In genomic region chr5:36835933-36836332, GRCm38 (mm10) we compare ENCODE assay signal across 8 mouse cellular contexts. TPM values are rescaled to one million over a fixed set of nuclear protein-coding genes. Genes with fewer than 3 reads are reported as not detected.
DNase-seq lines count a peak whose midpoint lies in the region; ATAC-seq lines count a peak whose summit lies in the region.

No protein-coding gene starts in this region.

- H3K27ac ChIP-seq in heart, embryonic 12.5 days (ENCODE audit: poor library complexity, severe bottlenecking) = no peak overlapping the region
- no peak overlapping the region for H3K27ac ChIP-seq in midbrain, embryonic 15.5 days

- DNase-seq in heart, adult 18-20 months = peak; percentile 33 to 73
- peak; percentile 58 for DNase-seq in T-cell, adult 2 months (ENCODE audit: low spot score)
- peak; percentile 89 to 92 for DNase-seq in cerebellum, postnatal 36 days
- DNase-seq in gastrocnemius, postnatal 4 days (ENCODE audit: low spot score in 2 of 2) = peak; percentile 50 to 66
- DNase-seq in left cerebral cortex, adult 8-10 months (ENCODE audit: low spot score in 2 of 2) = peak; percentile 57 to 68
- peak; percentile 42 for DNase-seq in spleen, adult 12 weeks (ENCODE audit: low spot score)

- H3K9ac ChIP-seq in heart, embryonic 12.5 days = no peak overlapping the region
- no peak overlapping the region for H3K9ac ChIP-seq in midbrain, embryonic 15.5 days

- no peak overlapping the region for H3K4me3 ChIP-seq in heart, embryonic 12.5 days
- no peak overlapping the region for H3K4me3 ChIP-seq in midbrain, embryonic 15.5 days

- no peaks in the 10 kb centered on the region for H3K4me1 ChIP-seq in heart, embryonic 12.5 days (replicated peaks)
- peaks cover 2% of the 10 kb centered on the region for H3K4me1 ChIP-seq in midbrain, embryonic 15.5 days

- no peak overlapping the region for H3K4me2 ChIP-seq in heart, embryonic 12.5 days
- no peak overlapping the region for H3K4me2 ChIP-seq in midbrain, embryonic 15.5 days

- H3K27me3 ChIP-seq in heart, embryonic 12.5 days (replicated peaks) = peaks cover 14% of the 10 kb centered on the region
- no peaks in the 10 kb centered on the region; the same call in 1 of the 2 replicates for H3K27me3 ChIP-seq in midbrain, embryonic 15.5 days (replicated peaks)

- H3K9me3 ChIP-seq in heart, embryonic 12.5 days (replicated peaks) = no peaks in the 10 kb centered on the region
- H3K9me3 ChIP-seq in midbrain, embryonic 15.5 days = no peaks in the 10 kb centered on the region

- WGBS in heart, embryonic 12.5 days = under 1% methylated on average over 6 of the region's 6 CpGs
- 2% methylated on average over 6 of the region's 6 CpGs for WGBS in midbrain, embryonic 15.5 days

- no peak for ATAC-seq in heart, embryonic 12.5 days (ENCODE audit: insufficient number of reproducible peaks, low FRiP score)
- peak; percentile 67; the same call in 1 of the 2 replicates for ATAC-seq in midbrain, embryonic 15.5 days (replicated peaks)

- no peaks in the 10 kb centered on the region for H3K36me3 ChIP-seq in heart, embryonic 12.5 days
- H3K36me3 ChIP-seq in midbrain, embryonic 15.5 days (replicated peaks) = no peaks in the 10 kb centered on the region

RNA-seq across cellular contexts. Expression of gene Man2b2, which starts 5.5 kb away (rescaled TPM):
- 10 to 100 TPM; 24.6 to 27.4 TPM for total RNA-seq in heart, adult 18-20 months (2021)
- 18.4 and 19.7 TPM in 2 replicates for polyA plus RNA-seq in heart, embryonic 12.5 days (2016; fragmentation: Nextera tagmentation; extraction: Ambion mirVana)
- 10 to 100 TPM; 19.6 to 20.8 TPM for total RNA-seq in gastrocnemius, postnatal 4 days (2021)
- total RNA-seq in left cerebral cortex, adult 8-10 months (2022) = 10 to 100 TPM; 33.6 to 46.8 (median 36.7) TPM
- 11.7 and 13.1 TPM in 2 replicates for polyA plus RNA-seq in midbrain, embryonic 15.5 days (2015; fragmentation: Nextera tagmentation; extraction: Ambion mirVana)

RNA-seq across cellular contexts. Expression of gene Ppp2r2c, which starts 32.4 kb away (rescaled TPM):
- 1 to 10 TPM; 4.7 to 4.9 TPM for total RNA-seq in heart, adult 18-20 months (2021)
- polyA plus RNA-seq in heart, embryonic 12.5 days (2016; fragmentation: Nextera tagmentation; extraction: Ambion mirVana) = 0.04 and 0.14 TPM in 2 replicates
- 1 to 10 TPM; 1.2 to 1.8 TPM for total RNA-seq in gastrocnemius, postnatal 4 days (2021)
- total RNA-seq in left cerebral cortex, adult 8-10 months (2022) = 100 to 1,000 TPM; 388 to 449 (median 430) TPM
- polyA plus RNA-seq in midbrain, embryonic 15.5 days (2015; fragmentation: Nextera tagmentation; extraction: Ambion mirVana) = 54.7 and 55.3 TPM in 2 replicates

RNA-seq across cellular contexts. Expression of gene Mrfap1, which starts 39.4 kb away (rescaled TPM):
- total RNA-seq in heart, adult 18-20 months (2021) = 100 to 1,000 TPM; 282 to 304 TPM
- 426 and 435 TPM in 2 replicates for polyA plus RNA-seq in heart, embryonic 12.5 days (2016; fragmentation: Nextera tagmentation; extraction: Ambion mirVana)
- 100 to 1,000 TPM; 330 to 357 TPM for total RNA-seq in gastrocnemius, postnatal 4 days (2021)
- total RNA-seq in left cerebral cortex, adult 8-10 months (2022) = 100 to 1,000 TPM; 439 to 442 (median 441) TPM
- 289 and 308 TPM in 2 replicates for polyA plus RNA-seq in midbrain, embryonic 15.5 days (2015; fragmentation: Nextera tagmentation; extraction: Ambion mirVana)

Comparison
In these comparisons a context has a peak if more than half of its experiments do, and no peak if none do; other contexts are left out.
1. RNA of gene Ppp2r2c, which starts 32.4 kb away (total RNA-seq): 388 to 449 TPM in left cerebral cortex, adult 8-10 months; 4.7 to 4.9 TPM in heart, adult 18-20 months and 1.2 to 1.8 TPM in gastrocnemius, postnatal 4 days; every median in the first group is over 10 times any median in the second.
2. Peak in every context shown above with its lines, with median percentiles within 50 percentile points of each other: DNase-seq.